ENCODE assay signal across 9 mouse cellular contexts in genomic region chr4:141101855-141102254, GRCm38 (mm10). TPM values are rescaled to one million over a fixed set of nuclear protein-coding genes. Genes with fewer than 3 reads are reported as not detected.
DNase-seq lines count a peak whose midpoint lies in the region; ATAC-seq lines count a peak whose summit lies in the region.
"Had no signal": no experiment of that assay in that cellular context is flagged by ENCODE, and none has a peak within 500 bp of the region (broad histone marks: within the 10 kb centered on the region; RNA-seq: fewer than 3 reads in every experiment).

No protein-coding gene starts in this region.

- H3K36me3 ChIP-seq in kidney, embryonic 14.5 days (ENCODE audit: control insufficient read depth, insufficient read depth, low read length) = no peaks in the 10 kb centered on the region
- H3K36me3 ChIP-seq in liver, embryonic 13.5 days = no peaks in the 10 kb centered on the region
- H3K36me3 ChIP-seq: embryonic facial prominence, embryonic 12.5 days had no signal

- H3K9me3 ChIP-seq in kidney, embryonic 14.5 days (ENCODE audit: control insufficient read depth, low read length) = no peaks in the 10 kb centered on the region
- H3K9me3 ChIP-seq in liver, embryonic 13.5 days (replicated peaks) = no peaks in the 10 kb centered on the region
- H3K9me3 ChIP-seq: embryonic facial prominence, embryonic 12.5 days had no signal

- no peaks in the 10 kb centered on the region for H3K27me3 ChIP-seq in kidney, embryonic 14.5 days (ENCODE audit: control insufficient read depth, insufficient read depth, low read length)
- H3K27me3 ChIP-seq in liver, embryonic 13.5 days = no peaks in the 10 kb centered on the region
- H3K27me3 ChIP-seq: embryonic facial prominence, embryonic 12.5 days had no signal

- no peak overlapping the region for H3K27ac ChIP-seq in kidney, embryonic 14.5 days (ENCODE audit: low read depth, low read length)
- H3K27ac ChIP-seq in liver, embryonic 13.5 days = no peak overlapping the region
- H3K27ac ChIP-seq: embryonic facial prominence, embryonic 12.5 days had no signal

- peak; percentile 56 for DNase-seq in kidney, adult 9 months
- DNase-seq in B cell, adult 2 months = peak; percentile 28 to 40
- DNase-seq in NIH3T3 (ENCODE audit: low read depth) = peak; percentile 46
- DNase-seq in liver, embryonic 13.5 days = peak; percentile 20
- no peak for DNase-seq in ovary, adult 18-20 months (ENCODE audit: low spot score)

- no peak overlapping the region for H3K4me3 ChIP-seq in kidney, embryonic 14.5 days (ENCODE audit: low read length)
- no peak overlapping the region for H3K4me3 ChIP-seq in liver, embryonic 13.5 days (replicated peaks)
- H3K4me3 ChIP-seq: embryonic facial prominence, embryonic 12.5 days had no signal

- no peaks in the 10 kb centered on the region for H3K4me1 ChIP-seq in kidney, embryonic 14.5 days (ENCODE audit: control insufficient read depth, insufficient read depth, low read length)
- H3K4me1 ChIP-seq in liver, embryonic 13.5 days (replicated peaks) = peaks cover 29% of the 10 kb centered on the region
- H3K4me1 ChIP-seq: embryonic facial prominence, embryonic 12.5 days had no signal

- no peak overlapping the region for H3K4me2 ChIP-seq in kidney, embryonic 14.5 days (replicated peaks; ENCODE audit: low read depth, low read length)
- no peak overlapping the region for H3K4me2 ChIP-seq in liver, embryonic 13.5 days
- H3K4me2 ChIP-seq: embryonic facial prominence, embryonic 12.5 days had no signal

- WGBS in kidney, embryonic 14.5 days = 70% methylated on average over 6 of the region's 6 CpGs
- 50% methylated on average over 6 of the region's 6 CpGs for WGBS in liver, embryonic 13.5 days (ENCODE audit: insufficient replicate concordance)

- ATAC-seq in kidney, embryonic 14.5 days (ENCODE audit: low FRiP score, low TSS enrichment) = no peak
- no peak for ATAC-seq in liver, embryonic 13.5 days (ENCODE audit: low read depth)
- no peak for ATAC-seq in erythroid progenitor cell, adult 5-6 weeks (replicated peaks; ENCODE audit: low FRiP score, poor library complexity, severe bottlenecking)

- H3K9ac ChIP-seq in kidney, embryonic 14.5 days (ENCODE audit: low read depth, low read length) = no peak overlapping the region
- H3K9ac ChIP-seq in liver, embryonic 13.5 days = no peak overlapping the region
- H3K9ac ChIP-seq: embryonic facial prominence, embryonic 12.5 days had no signal

RNA-seq across cellular contexts. Expression of gene Spata21, which starts 13.7 kb away (rescaled TPM):
- polyA plus RNA-seq in kidney, embryonic 14.5 days (2014; fragmentation: Nextera tagmentation; extraction: Ambion mirVana) = 0.27 and 0.95 TPM in 2 replicates
- 0.13 TPM in 1 of 2 replicates, not detected in the other for polyA plus RNA-seq in liver, embryonic 13.5 days (2015; fragmentation: Nextera tagmentation; extraction: Ambion mirVana)
- total RNA-seq in erythroid progenitor cell, adult 5-6 weeks (2015; ENCODE audit: low replicate concordance) = not detected in 2 replicates
- not detected in 2 replicates for total RNA-seq in erythroid progenitor cell, adult 5-6 weeks (2017; ENCODE audit: low replicate concordance)
- total RNA-seq: neutrophil, adult 5-6 weeks had no signal

RNA-seq across cellular contexts. Expression of gene Necap2, which starts 23.7 kb away (rescaled TPM):
- polyA plus RNA-seq in kidney, embryonic 14.5 days (2014; fragmentation: Nextera tagmentation; extraction: Ambion mirVana) = 64.4 and 79.8 TPM in 2 replicates
- polyA plus RNA-seq in liver, embryonic 13.5 days (2015; fragmentation: Nextera tagmentation; extraction: Ambion mirVana) = 119 TPM in 2 replicates
- 51.1 and 67.4 TPM in 2 replicates for total RNA-seq in erythroid progenitor cell, adult 5-6 weeks (2015; ENCODE audit: low replicate concordance)
- total RNA-seq in erythroid progenitor cell, adult 5-6 weeks (2017; ENCODE audit: low replicate concordance) = 45.2 and 108 TPM in 2 replicates

RNA-seq across cellular contexts. Expression of gene Szrd1, which starts 37.7 kb away (rescaled TPM):
- polyA plus RNA-seq in kidney, embryonic 14.5 days (2014; fragmentation: Nextera tagmentation; extraction: Ambion mirVana) = 23.3 and 46.4 TPM in 2 replicates
- polyA plus RNA-seq in liver, embryonic 13.5 days (2015; fragmentation: Nextera tagmentation; extraction: Ambion mirVana) = 21.2 and 22.5 TPM in 2 replicates
- total RNA-seq in erythroid progenitor cell, adult 5-6 weeks (2015; ENCODE audit: low replicate concordance) = 13.7 and 19.3 TPM in 2 replicates
- 14.8 and 20.2 TPM in 2 replicates for total RNA-seq in erythroid progenitor cell, adult 5-6 weeks (2017; ENCODE audit: low replicate concordance)

RNA-seq across cellular contexts. Expression of gene Crocc, which starts 41.5 kb away (rescaled TPM):
- 10.3 and 13.2 TPM in 2 replicates for polyA plus RNA-seq in kidney, embryonic 14.5 days (2014; fragmentation: Nextera tagmentation; extraction: Ambion mirVana)
- 0.48 and 0.59 TPM in 2 replicates for polyA plus RNA-seq in liver, embryonic 13.5 days (2015; fragmentation: Nextera tagmentation; extraction: Ambion mirVana)
- 0.36 TPM in 1 of 2 replicates, not detected in the other for total RNA-seq in erythroid progenitor cell, adult 5-6 weeks (2015; ENCODE audit: low replicate concordance)
- total RNA-seq in erythroid progenitor cell, adult 5-6 weeks (2017; ENCODE audit: low replicate concordance) = 1.4 TPM in 1 of 2 replicates, not detected in the other

RNA-seq across cellular contexts. Expression of gene Fbxo42, which starts 45.9 kb away (rescaled TPM):
- 22.0 and 26.8 TPM in 2 replicates for polyA plus RNA-seq in kidney, embryonic 14.5 days (2014; fragmentation: Nextera tagmentation; extraction: Ambion mirVana)
- 13.9 and 14.2 TPM in 2 replicates for polyA plus RNA-seq in liver, embryonic 13.5 days (2015; fragmentation: Nextera tagmentation; extraction: Ambion mirVana)
- 37.5 and 43.6 TPM in 2 replicates for total RNA-seq in erythroid progenitor cell, adult 5-6 weeks (2015; ENCODE audit: low replicate concordance)
- 37.2 and 39.9 TPM in 2 replicates for total RNA-seq in erythroid progenitor cell, adult 5-6 weeks (2017; ENCODE audit: low replicate concordance)
